Mouse (Mus musculus): ENCODE results near the gene Ccr7.
A peak's percentile ranks its signal among the peaks of the same experiment; 100 is the strongest.

Ccr7 gene

DNA sequence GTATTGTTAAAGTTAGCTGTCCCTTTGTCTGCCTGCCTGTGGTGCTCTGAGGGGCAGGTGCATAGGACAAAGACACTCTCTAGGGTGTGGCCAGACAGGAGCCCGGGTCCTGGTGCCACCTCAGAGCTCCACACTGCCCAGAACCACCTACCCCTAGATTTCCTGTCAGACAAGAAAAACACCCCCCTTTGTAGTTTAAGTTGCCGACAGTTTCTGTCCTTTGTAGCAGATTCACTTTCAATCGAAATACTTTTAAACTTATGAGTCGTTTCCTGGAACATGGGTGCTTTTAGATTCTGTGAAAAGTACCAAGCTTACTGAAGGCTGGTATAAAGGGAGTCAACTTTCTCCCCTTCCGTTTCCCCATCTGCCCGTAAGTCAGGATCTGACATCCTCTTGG, 38.9 kb downstream of the Ccr7 start:
- DNase-seq (ENCODE audit: low spot score), result no peak

DNA sequence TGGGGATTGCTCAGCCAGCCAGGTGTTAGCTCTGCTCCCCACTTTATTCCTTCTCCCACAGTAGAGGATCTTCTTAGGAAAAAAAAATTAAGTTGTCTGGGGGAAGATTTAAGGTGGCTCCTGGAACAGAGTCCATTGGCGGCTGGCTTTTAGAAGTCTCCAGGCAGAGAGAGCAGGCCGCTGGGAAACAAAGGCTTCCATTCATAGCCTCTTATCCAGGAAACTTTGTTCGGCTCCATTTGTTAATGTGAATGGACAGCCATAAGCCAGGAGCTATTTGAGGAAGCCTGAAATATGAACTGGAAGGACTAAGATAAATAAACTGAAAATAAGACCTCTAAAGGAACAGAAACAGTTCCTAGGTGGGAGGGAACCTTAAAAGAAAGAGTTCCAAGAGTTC, 41.8 kb downstream of the Ccr7 start:
- DNase-seq (ENCODE audit: low spot score), result no peak

DNA sequence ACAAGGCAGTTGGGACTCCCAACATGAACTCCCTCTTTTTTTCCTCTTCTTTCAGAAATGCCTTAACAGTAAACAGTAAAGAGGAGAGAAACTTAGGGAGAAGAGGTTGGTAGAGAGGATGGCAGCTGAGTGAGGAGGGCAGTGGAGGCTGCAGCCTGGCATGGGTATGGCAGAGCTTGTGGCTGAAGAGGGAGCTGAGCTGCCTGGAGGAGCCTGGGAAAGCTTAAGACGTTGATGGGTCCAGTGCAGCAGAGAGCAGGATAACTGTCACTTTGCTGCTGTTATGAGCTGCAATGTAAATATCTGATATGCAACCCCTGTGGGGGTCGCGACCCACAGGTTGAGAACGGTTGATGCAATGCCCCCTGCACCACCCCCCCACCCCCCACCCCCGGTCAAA, 42.2 kb downstream of the Ccr7 start:
- DNase-seq (ENCODE audit: low spot score), result no peak

DNA sequence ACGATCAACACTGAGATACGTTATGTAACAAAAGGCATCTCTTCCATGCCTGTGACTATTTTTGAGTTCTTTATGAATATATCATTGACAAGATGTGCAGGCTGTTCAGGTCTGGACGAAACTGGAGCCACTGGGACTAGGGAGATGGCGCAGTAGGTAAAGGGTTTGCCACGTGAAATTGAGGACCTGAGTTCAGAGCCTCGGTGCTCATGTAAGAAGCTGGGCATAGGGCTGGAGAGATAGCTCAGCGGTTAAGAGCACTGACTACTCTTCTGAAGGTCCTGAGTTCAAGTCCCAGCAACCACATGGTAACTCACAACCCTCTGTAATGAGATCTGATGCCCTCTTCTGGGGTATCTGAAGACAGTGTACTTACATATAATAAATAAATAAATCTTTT, 43.2 kb downstream of the Ccr7 start:
- no peak for DNase-seq (ENCODE audit: low spot score)

DNA sequence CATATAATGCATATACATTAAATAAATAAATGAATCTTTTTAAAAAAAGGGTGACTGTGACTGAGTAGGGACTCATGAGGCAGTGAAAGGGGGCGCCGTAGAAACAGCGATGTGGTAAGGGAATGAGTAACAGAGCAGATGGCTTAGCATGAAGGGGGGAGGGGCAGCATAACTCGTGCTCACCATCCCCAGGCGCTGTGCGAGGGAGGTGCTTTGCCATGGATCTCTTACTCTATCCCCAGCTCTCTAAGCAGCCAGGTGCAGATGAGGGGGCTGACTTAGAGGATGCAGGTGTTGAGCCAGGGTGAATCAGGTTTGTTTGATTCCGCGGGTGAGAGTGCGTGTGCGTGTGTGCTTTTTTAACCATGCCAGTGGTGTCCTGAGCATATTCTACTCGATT, 43.7 kb downstream of the Ccr7 start:
- DNase-seq (ENCODE audit: low spot score), result peak; percentile 75

DNA sequence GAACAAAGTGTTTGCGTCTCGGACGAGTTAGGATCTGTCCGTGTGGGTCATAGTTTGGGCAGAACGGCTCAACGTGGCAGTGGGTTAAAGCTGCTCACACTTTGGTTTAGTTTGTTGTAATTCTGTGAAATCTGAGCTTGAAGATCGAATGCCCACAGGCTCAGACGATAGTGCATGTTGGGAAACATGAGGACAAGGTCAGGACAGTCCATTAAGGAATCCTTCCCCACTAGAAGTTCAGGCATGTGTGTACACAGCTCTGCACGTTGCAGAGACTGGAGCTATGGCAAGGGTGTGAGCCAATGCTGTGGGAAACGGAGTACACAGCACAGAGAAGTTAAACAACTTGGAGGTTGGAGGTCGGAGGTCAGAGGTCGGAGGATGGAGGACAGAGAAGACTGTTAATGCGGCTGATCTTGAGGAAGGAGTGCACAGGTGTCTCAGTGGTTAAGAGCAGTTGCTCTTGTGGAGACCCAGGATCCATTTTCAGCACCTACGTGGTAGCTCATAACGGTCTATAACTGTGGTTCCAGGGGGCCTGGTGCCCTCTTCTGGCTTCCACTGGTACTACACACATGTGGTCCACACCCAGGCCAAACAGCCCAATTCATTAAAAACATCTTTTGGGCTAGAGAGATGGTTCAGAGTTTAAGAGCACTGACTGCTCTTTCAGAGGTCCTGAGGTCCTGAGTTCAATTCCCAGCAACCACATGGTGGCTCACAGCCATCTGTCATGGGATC, 44.3 kb downstream of the Ccr7 start:
- DNase-seq (ENCODE audit: low spot score), result no peak

DNA sequence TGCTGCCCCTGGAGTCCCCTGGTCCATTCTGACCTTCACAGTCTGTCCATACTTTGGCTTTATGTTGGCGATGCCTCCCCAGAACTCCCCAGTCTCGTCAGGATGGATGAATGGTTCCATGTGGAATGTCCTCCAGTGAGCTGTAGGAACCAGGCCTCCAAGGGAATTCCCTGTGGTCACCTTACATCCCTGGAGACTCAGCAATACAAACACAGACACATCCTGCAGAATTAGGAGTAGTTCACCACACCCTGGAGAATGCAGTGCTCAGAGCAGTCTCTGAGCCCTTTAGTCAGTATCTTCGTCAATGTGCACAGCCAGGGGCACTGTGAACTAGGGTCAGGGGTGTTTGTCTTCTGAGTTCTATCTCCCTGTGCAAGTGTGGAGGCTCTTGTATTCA, 46.6 kb downstream of the Ccr7 start:
- no peak for DNase-seq (ENCODE audit: low spot score)

DNA sequence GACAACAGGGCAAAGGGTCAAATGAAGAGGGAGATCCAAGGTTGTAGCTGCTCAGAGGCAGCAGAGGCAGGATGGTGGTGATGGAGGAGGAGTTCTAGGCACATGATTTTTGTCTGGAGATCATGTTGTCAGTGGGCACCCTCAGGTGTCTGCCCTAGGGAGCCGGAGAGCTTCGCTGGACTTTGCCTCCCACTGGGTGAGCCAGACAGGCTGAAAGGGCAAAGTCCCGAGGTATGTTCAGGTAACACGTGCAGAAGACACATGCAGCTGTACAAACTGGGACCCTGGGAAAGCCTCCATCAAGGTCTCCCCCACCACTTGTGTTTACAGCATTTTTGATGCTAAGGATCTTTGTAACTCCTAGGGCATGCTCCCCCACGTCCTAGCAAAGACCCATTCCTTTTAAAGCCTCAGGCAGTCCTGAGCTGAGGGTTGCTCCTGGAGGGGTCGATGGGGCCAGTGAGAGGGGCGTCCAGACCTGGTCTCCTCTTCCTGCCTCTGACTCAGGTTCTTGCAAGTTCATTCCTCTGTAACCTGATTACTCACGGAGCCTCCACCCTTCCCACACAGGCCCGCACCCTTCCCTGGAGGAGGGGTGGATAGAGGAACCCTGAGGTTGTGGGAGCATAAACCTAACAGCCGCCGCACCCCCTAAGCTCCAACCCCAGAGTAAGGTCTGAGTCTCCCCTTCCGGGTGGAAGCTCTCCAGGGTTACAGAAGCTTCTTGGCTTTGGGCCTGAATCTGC, 48.7 kb downstream of the Ccr7 start:
- DNase-seq (ENCODE audit: low spot score), result no peak

DNA sequence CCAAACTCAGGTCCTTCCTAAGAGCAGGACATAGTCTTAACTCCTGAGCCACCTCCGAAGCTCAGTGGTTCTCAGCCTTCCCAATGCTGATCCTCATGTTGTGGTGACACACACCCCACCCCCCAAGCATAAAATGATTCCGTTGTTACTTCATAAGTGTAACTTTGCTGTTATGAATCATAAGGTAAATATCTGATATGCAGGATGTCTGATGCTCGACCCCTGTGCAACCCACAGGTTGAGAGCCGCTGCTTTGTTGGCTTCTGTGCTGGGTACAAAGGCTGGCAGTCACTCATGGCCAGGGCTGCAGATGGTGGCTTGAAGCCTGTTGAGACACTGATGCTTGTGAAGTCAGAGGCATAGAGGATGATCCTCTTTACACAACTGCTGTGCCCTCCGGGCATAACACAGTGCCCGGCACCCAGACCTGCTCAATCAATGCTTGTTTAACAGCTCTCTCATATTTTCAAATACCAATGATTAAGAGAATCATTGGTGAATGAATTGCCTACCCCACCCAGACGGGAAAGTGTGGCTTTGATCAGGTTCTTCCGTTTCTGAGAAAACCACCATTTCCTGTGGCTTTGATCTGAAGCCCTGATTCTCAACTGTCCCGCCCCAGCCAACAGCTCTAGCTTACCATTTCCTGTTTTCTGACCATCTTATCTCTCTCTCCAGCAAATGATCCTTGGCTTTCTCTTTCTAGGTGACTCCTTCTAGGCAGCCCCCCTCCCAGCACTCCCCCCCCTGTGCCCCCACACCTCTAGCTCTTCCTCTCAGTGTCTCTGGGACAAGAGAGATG, 50.1 kb downstream of the Ccr7 start:
- no peak for DNase-seq (ENCODE audit: low spot score)

DNA sequence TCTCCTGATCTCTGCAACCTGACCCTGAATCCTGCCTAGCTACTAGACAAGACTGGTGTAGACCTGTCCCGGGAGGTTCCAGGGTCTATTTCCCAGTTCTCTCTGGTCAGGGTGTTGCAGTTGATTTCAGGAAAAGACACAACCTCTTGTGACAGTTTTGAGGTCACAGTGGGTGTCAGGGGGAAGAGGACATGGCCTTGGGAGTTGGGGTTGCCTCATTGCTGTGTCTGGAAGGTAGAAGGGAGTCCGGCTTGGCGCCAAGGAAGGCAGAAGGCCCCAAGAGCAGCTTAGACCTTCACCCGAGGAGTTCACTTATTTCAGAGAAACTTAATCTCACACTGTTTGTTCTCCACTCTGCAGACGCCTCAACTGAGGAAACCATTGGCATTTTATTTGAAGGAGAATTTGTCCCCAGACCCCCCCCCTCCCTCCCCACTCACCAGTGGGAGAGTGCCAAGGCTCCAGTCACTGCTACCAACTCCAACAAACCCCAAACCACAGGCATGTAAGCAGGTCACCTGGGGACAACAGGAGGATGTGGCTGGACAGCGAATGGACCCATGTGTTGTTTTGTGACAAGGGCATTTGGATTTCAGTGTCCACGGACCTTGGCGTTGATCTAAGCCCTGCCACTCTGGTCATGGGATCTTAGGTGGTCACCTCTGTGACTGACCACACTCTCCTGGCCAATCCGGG, 52.2 kb downstream of the Ccr7 start:
- no peak for DNase-seq (ENCODE audit: low spot score)

DNA sequence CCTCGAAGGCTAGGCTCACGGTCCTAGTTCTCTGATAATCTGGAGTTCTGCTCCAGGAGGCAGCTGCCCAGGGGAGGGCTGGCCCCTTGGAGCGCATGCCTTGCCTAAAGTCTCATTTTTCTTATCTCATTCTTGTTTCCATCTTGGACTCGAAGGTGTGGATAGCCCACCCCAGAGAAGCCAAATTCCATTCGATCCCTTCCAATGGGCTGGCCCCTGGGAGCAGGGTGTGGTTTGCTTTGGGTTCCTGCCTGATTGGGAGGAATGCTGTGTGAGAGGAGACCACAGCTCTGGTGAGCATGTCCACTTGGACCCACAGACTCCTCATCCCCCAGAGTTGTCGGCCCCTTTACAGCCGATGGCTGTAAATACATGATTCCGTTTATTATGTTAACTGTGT, 53.2 kb downstream of the Ccr7 start:
- no peak for DNase-seq (ENCODE audit: low spot score)

DNA sequence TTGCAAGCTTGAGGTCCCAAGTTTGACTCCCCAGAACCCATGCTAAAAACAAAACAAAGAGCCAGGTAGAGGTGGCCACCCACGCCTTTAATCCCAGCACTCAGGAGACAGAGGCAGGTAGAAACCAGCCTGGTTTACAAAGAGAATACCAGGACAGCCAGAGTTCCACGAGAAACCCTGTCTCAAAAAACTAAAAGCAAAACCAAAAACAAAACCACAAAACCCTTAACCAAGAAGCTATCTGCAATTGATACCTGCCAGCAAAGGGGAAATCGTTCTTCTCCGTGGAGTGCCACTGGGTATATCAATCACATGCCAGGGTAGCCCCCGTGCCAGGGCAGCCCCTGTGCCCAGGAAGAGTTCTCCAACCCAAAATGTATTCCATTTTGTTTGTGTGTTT, 54.7 kb downstream of the Ccr7 start:
- DNase-seq (ENCODE audit: low spot score), result no peak

DNA sequence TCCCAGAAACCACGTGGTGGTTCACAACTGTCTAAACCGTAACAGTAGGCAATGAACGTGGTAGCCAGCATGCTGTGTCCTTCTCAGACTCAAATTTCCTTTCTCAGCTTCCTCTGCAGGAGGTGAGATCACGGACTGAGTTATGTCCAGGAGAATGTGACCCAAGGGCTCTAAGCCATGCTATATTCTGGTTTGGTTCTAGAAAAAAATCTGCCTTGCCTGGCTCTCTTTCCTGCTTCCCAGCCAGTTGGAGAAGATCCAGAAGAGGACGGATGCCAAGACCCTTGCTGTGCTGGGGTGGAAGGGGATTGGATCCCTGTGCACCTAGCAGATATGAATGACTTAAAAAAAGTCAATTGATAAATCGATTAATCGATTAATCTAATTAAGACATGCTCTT, 55.4 kb downstream of the Ccr7 start:
- DNase-seq (ENCODE audit: low spot score), result no peak

DNA sequence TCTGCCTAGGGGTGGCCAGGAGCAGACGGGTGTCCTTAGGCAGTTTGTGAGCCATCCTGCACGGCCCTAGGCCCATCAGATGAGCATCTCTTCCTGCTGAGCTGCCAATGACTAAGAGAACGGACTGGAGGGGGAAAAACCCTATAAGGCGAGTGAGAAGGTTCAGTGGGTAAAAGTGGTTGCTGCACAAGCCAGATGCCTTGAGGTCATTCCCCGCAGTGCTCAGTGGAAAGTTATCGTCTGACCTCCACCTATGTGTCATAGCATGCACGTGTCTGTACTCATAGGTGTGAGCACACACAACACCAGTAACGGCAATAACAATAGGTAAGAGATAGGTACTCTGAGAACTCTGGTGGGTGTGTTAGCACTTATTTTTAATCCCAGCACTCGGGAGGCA, 56.0 kb downstream of the Ccr7 start:
- DNase-seq (ENCODE audit: low spot score), result no peak

DNA sequence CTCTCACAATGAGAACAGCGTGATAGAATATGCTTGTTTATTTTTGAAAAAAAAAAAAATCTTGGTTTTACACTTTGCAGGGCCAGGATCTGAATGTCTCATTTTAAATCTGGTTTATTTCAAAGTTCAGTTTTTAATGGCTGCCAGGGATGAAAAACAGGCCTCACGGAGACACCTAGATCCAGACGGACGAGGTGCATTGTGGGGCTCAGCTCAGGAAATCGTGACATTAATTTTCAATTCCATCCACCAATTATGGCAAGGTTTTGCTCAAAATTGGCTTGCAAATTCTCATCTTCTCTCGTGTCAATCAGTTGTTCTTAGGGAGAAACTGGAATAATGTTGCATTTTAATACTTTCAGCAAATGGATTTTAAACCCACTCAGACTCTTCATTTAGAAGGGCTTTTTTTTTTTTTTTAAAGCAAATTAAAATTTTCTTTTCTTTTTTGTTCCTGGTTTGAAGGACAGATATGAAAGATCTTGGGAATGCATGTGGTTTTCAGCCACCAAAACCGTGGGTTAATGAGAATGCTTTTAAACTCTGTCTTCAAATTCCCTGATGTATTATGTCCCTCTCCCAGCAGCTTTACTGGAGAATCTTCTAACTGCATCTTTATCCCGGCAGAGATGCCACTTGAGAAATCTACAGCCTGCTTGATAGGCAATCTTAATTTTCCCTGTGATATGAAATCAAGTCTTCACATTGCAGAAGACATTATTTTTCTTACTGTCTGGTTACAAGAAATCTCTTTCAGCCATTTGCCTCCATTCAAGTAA, 57.7 kb downstream of the Ccr7 start:
- no peak for DNase-seq (ENCODE audit: low spot score)

DNA sequence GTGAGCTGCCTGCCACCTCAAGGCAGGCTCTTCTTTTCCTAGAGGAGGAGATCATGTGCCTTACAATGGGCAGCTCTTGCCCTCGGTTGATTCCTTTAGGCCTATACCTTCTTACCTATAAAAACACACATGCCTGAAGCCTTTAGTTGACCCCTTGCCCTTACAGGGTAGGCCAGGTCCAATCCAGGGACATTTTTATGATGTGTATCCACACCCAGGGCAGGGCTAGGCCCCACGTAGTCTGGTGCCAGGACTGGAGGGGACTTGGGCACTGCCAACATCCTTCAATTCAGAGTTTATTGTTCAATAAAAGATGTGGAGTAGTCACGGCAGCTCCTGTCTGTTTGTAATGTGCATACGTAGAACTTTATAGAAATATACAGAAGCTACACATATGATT, 58.5 kb downstream of the Ccr7 start:
- no peak for DNase-seq (ENCODE audit: low spot score)

DNA sequence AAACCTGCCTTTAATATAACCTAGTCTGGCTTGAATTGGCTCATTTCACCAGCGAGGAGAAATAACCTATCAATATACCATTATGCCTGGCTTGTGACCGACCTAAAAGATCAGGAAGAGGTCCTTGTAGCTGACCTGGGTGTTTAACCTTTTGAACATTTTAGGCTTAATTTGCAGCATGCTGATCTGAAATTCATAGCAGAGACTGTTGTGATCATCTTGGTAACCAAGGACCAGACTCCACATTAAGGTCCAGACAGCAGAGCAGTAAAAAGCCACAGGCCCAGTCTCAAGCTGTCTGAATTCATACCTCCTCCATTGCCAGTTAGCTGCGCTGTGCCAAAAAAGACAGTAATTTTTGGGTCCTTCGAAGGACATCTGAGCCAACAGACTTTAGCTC, 59.1 kb downstream of the Ccr7 start:
- no peak for DNase-seq (ENCODE audit: low spot score)

DNA sequence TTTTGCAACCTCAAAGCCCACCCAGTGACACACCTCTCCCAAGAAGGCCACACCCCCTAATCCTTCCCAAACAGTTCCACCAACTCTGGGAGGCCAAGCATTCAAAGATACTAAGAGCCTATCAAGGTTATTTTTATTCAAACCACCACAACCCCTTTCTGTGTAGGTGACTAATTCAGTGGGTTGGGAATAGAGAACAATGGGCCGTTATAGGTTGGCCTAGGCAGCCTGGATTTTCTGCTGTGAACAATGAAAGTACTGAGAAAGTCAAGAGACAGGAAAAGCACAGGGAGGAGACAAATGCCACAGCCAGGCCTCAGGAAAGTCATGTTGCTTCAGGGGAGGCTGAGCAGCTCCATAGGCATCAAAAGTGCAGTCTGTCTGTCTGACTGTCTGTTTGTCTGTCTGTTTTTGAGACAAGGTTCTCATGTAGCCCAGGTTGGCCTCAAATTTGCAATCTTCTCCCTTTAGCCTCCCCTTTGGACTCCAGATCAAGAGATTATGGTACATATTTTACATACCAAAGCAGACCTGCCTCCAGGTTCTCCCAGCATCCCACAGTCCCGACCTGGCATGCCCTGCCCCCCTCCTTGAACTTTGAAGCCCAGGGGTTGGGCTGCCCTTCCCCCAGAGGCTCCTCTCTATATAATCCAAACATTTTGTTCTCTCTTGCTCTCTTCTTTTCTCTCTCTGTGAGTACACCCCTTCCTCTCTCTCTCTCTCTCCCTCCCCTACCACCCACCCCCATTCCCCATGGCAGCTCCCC, 59.8 kb downstream of the Ccr7 start:
- DNase-seq (ENCODE audit: low spot score), result no peak

All from layer of hippocampus, adult 11-12 months (tissue).